11 mouse cellular contexts compared by ENCODE assay signal in genomic region chr2:173187182-173187855, GRCm38 (mm10). TPM values are rescaled to one million over a fixed set of nuclear protein-coding genes. Genes with fewer than 3 reads are reported as not detected.
DNase-seq lines count a peak whose midpoint lies in the region; ATAC-seq and TF ChIP-seq lines count a peak whose summit lies in the region.
"Had no signal": no experiment of that assay in that cellular context is flagged by ENCODE, and none has a peak within 500 bp of the region (broad histone marks: within the 10 kb centered on the region; RNA-seq: fewer than 3 reads in every experiment).

No protein-coding gene starts in this region.

- peak; percentile 58 for DNase-seq in kidney, adult 11 months
- DNase-seq in ES-E14 (ENCODE audit: low read depth, low spot score): peak; percentile 56
- peak; percentile 42 for DNase-seq in kidney, postnatal 10 days
- DNase-seq in lung, postnatal 25 days (ENCODE audit: low spot score): peak; percentile 34
- DNase-seq in cerebellum, postnatal 14 days: no peak
- DNase-seq in cerebellum, postnatal 10 days: no peak
- no peak for DNase-seq in urinary bladder, postnatal 10 days (ENCODE audit: low spot score)
- DNase-seq: heart, postnatal 14 days had no signal

- no peak overlapping the region for H3K9ac ChIP-seq in kidney, embryonic 16.5 days (replicated peaks; ENCODE audit: low read length)
- no peak overlapping the region for H3K9ac ChIP-seq in ES-E14 (ENCODE audit: insufficient read depth, low read depth, low read length, poor library complexity, severe bottlenecking)
- H3K9ac ChIP-seq: midbrain, embryonic 15.5 days had no signal

- no peak overlapping the region for H3K4me3 ChIP-seq in kidney, embryonic 16.5 days (ENCODE audit: low read length)
- H3K4me3 ChIP-seq in ES-E14 (ENCODE audit: insufficient read depth in 1 of 2, low read depth in 1 of 2, low read length in 2 of 2, poor library complexity in 1 of 2, severe bottlenecking in 1 of 2): no peak overlapping the region
- H3K4me3 ChIP-seq: midbrain, embryonic 15.5 days had no signal

- H3K4me2 ChIP-seq in kidney, embryonic 16.5 days (replicated peaks; ENCODE audit: low read depth, low read length): no peak overlapping the region

- in situ Hi-C loops in ES-E14 (cut with MboI; ENCODE audit: low sequenced_read_pairs in 2 of 2, unreplicated experiment in 2 of 2): loop anchor here in 1 of 2 experiments (25.0 kb wide), 1 partner anchor 375 kb away; no protein-coding TSS in a partner anchor

- ATAC-seq in kidney, embryonic 16.5 days (ENCODE audit: low FRiP score, low TSS enrichment): no peak

- no peaks in the 10 kb centered on the region for H3K36me3 ChIP-seq in kidney, embryonic 16.5 days (ENCODE audit: insufficient read depth, low read length)
- H3K36me3 ChIP-seq in ES-E14 (ENCODE audit: control insufficient read depth, insufficient read depth, low read length, poor library complexity, severe bottlenecking): no peaks in the 10 kb centered on the region
- H3K36me3 ChIP-seq: midbrain, embryonic 15.5 days had no signal

- no peak overlapping the region for H3K27ac ChIP-seq in kidney, embryonic 16.5 days (ENCODE audit: low read length)
- H3K27ac ChIP-seq in ES-E14 (ENCODE audit: insufficient read depth, low read depth, low read length, poor library complexity, severe bottlenecking): no peak overlapping the region
- H3K27ac ChIP-seq: midbrain, embryonic 15.5 days had no signal

- WGBS in kidney, embryonic 16.5 days: 29% methylated on average over 8 of the region's 8 CpGs

- H3K9me3 ChIP-seq in kidney, embryonic 16.5 days (ENCODE audit: low read length): no peaks in the 10 kb centered on the region
- no peaks in the 10 kb centered on the region for H3K9me3 ChIP-seq in ES-E14 (ENCODE audit: control insufficient read depth, insufficient read depth, low read depth, low read length)
- H3K9me3 ChIP-seq: midbrain, embryonic 15.5 days had no signal

- peaks cover 13% of the 10 kb centered on the region for H3K27me3 ChIP-seq in kidney, embryonic 16.5 days (ENCODE audit: insufficient read depth, low read length)
- H3K27me3 ChIP-seq: midbrain, embryonic 15.5 days had no signal

- H3K4me1 ChIP-seq in kidney, embryonic 16.5 days (ENCODE audit: insufficient read depth, low read length): no peaks in the 10 kb centered on the region
- H3K4me1 ChIP-seq in ES-E14 (ENCODE audit: control insufficient read depth in 2 of 2, insufficient read depth in 2 of 2, low read length in 2 of 2, poor library complexity in 1 of 2): peaks cover 1 to 10% of the 10 kb centered on the region in 2 experiments; a peak in 2 of 4 replicates

TF ChIP-seq in ES-E14, 5 proteins besides CTCF, POLR2A, EP300 and RAD21:
- TF ChIP-seq MAFK (IDR thresholded peaks at IDR 0.05; ENCODE audit: insufficient read depth, low read depth, low read length) (no peak), HCFC1 (IDR thresholded peaks at IDR 0.05; ENCODE audit: borderline replicate concordance, insufficient read depth, low read length) (no peak), ZNF384 (IDR thresholded peaks at IDR 0.05; ENCODE audit: low read depth, low read length) (no peak), ZC3H11A (IDR thresholded peaks at IDR 0.05; ENCODE audit: borderline replicate concordance, low read depth, low read length) (no peak), CHD2 (IDR thresholded peaks at IDR 0.05; ENCODE audit: low read depth, low read length) (no peak)

RNA-seq across cellular contexts. Expression of gene Zbp1, which starts 31.4 kb away (rescaled TPM):
- 0.67 TPM in 1 of 2 replicates, not detected in the other for polyA plus RNA-seq in kidney, embryonic 16.5 days (2015; fragmentation: Nextera tagmentation; extraction: Ambion mirVana)
- total RNA-seq in ES-E14 (2012; rRNA removed): 0.67 and 1.7 TPM in 2 replicates

RNA-seq across cellular contexts. Expression of gene Pck1, which starts 34.5 kb away (rescaled TPM):
- 35.4 and 38.4 TPM in 2 replicates for polyA plus RNA-seq in kidney, embryonic 16.5 days (2015; fragmentation: Nextera tagmentation; extraction: Ambion mirVana)
- total RNA-seq in ES-E14 (2012; rRNA removed): 0.22 TPM in 1 of 2 replicates, not detected in the other
- total RNA-seq: left cerebral cortex, postnatal 10 days had no signal
- polyA plus RNA-seq: midbrain, embryonic 15.5 days had no signal

Comparison
In these comparisons a context has a peak if more than half of its experiments do, and no peak if none do; other contexts are left out.
1. DNase-seq: peak in kidney, adult 11 months (single experiment), ES-E14 (single experiment), kidney, postnatal 10 days (single experiment) and lung, postnatal 25 days (single experiment); none in cerebellum, postnatal 14 days (0 of 2), cerebellum, postnatal 10 days (0 of 2) and urinary bladder, postnatal 10 days (single experiment).